Mouse (Mus musculus) brain, embryonic 14.5 days (tissue): Measurements from ENCODE around the gene Nfkbib. TPM values are rescaled to one million over a fixed set of nuclear protein-coding genes. Genes with fewer than 3 reads are reported as not detected.

Source experiments
- DNase-seq: peaks from one replicate; pipeline ENCODE4 v3.0.0-alpha.2; 2011; ENCODE audit warnings: low read depth
- CTCF ChIP-seq: fragments of 200-500 bp; IDR thresholded peaks from 2 replicates; pipeline ENCODE4 v1.5.1; 2012; ENCODE audit warnings: inconsistent platforms, mild to moderate bottlenecking, moderate library complexity, borderline replicate concordance; ENCODE audit not compliant: insufficient read depth, insufficient read length; ENCODE audit errors: extremely low read depth
- POLR2A ChIP-seq: fragments of 200-500 bp; IDR thresholded peaks from 2 replicates; pipeline ENCODE4 v1.6.1; 2012; ENCODE audit warnings: mild to moderate bottlenecking, inconsistent platforms, borderline replicate concordance; ENCODE audit not compliant: poor library complexity, insufficient read depth, insufficient read length, severe bottlenecking; ENCODE audit errors: extremely low read depth
- polyA plus RNA-seq: library from polyadenylated mRNA; depleted of rRNA; stranded (reverse); fragments of >200 nt; gene quantifications from 2 replicates; pipeline ENCODE4 v1.2.3, GENCODE M21; 2012; rRNA removed

Nfkbib gene
- polyA plus RNA-seq = 32.7 and 34.7 TPM in 2 replicates

DNA sequence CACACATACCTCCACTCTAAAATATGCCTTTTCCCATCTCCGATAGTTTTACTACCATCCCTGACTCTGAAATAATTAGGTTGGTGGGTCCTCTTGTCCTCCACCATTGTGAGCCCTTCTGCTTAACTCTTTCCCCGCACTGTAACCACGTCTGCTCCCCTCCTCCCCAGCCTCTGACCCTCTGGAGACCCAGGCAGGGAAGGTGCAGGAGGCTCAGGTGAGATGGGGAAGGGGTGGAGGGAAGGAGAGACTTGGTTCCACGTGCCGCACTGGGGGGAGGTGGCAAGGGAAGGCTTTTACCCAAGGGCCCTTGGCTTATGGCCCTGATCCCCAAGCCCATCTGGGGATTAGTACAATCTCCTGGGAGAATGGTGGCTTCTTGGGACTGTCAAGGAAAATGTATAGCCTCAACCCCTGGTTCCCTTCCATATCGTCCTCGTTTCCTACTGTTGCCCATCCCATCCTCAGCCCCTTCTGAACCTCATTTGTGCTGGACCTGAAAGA, at the start of gene Nfkbib:
TSS of gene Nfkbib (minus strand) at position 51 of the 504 bp plus-strand sequence.
- no peak for DNase-seq

DNA sequence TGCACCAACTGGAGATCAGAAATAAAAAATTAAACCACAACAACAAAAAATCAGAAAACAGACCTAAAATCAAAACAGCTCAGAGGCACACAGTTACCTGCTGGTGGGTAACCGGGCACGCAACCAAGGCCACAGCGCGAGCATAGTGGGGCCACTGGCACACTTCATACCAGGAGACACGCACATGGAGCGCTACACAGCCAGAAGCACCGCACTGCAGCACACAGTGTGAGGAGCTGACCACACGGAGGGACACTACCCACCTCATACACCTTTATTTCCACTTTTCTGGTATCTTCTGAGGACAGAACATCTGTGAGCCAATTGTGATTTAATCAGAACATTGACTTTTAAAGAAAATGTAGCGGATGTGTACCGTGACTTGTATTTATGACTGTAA, 49.6 kb upstream of the Nfkbib start:
- TF ChIP-seq POLR2A (no peak), CTCF (no peak)
- no peak for DNase-seq

More for the DNA sequence above, at the start of gene Nfkbib:
- no peak for TF ChIP-seq POLR2A
- TF ChIP-seq CTCF = no peak

DNA sequence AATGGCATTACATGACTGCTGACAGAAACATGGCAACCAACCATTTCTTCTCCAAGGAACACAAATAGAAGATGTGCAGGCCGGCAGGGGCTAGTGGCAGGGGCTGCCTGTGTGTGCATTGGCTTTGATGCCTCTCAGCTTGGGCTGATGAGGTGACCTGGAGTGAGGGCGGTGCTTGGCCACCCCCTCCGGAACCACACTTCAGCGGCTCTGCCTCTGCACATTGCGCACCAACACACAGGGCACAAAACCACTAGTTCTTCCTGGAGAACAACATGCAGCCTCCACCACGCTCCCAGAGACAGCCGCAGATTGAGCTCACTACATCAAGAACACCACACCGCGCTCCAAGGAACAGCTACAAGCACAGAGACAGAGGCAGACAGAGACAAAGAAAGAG, 48.9 kb upstream of the Nfkbib start:
- no peak for DNase-seq
- TF ChIP-seq CTCF = no peak
- no peak for TF ChIP-seq POLR2A

DNA sequence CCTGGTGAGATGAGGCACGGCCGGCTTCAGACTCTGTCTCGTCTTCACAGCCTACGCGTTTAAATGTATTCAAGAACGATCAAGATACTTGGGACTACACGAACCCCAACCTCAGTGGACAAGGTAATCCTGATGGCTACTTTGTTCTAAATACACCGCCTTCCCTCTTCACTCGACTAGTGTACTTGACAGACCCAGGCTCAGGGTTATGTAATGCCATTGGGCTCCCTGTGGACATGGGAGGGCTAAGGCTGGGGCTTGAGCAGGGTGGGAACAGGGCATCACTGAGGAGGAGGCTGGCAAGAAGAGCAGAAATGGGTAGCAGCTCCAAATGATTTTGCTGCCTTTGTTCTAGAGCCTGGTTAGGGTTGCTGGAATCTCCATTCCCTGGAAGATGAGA, 47.9 kb upstream of the Nfkbib start:
- no peak for TF ChIP-seq CTCF
- TF ChIP-seq POLR2A = no peak
- no peak for DNase-seq

DNA sequence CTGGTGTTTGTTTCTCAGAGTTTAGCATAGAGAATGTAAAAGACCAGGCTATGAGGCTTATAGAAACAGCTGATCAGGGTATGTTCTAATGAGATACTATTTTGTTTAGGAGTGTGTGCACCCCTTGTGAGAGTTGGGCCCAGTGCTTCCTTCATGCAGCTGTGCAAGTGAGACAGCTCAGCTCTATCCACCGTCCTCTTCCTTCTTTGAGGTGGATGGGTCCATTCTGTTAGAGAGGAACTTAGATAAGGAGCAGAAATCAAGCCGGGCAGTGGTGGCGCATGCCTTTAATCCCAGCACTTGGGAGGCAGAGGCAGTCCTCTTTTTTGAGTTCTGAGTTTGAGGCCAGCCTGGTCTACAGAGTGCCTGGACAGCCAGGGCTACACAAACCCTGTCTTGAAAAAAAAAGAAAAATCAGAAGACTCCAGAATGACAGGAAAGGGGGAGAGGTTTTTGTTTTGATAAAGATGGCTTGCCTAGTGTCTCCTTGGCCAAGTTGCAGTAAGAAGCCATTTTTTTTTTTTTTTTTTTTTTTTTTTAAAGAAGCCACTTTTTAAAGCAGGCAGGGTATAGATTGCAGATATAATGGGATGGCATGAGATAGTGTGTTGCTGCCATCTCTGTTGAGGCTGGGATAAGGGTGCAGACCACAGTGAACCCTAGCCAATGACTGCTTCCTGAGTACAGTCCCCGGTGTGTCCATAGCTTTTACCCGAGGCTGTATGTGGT, 47.2 kb upstream of the Nfkbib start:
- no peak for DNase-seq
- no peak for TF ChIP-seq POLR2A
- TF ChIP-seq CTCF = no peak

DNA sequence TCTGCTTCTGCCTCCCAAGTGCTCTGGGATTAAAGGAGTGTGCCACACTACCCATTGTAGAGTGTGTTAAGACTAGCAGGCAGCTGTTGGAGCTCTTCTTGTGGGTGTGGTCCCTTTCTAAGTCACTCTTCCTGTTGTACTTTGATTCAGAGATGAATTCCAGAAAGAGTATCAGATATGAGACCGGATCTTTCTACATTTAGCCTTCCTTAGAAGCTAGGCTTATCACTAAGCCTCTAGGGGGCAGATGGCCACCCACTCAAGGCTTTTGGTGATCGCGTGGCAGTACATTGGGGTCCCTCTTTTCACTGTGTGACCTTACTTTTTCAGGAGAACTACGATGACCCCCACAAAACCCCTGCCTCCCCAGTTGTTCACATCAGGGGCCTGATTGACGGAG, 45.6 kb upstream of the Nfkbib start:
- DNase-seq = no peak
- TF ChIP-seq POLR2A (no peak), CTCF (no peak)

DNA sequence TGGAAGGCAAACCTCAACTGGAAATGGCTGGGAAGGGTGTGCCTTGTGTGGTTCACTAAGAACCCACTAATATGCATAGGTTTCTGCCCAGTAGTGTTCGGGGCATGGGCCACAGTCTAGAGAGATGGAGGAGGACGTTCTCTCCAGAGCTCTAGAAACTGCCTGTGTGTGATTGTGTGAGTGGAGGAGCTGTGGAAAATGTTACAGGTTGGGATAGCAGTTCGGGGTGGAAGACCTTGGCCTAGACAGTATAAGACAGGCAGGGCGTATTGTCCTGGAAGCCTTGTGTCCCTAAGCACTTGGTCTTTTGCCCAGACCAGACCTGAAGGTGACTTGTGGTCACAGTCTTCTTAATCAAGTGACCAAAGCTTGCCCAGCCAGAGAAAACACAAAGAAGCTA, 45.1 kb upstream of the Nfkbib start:
- DNase-seq = no peak

DNA sequence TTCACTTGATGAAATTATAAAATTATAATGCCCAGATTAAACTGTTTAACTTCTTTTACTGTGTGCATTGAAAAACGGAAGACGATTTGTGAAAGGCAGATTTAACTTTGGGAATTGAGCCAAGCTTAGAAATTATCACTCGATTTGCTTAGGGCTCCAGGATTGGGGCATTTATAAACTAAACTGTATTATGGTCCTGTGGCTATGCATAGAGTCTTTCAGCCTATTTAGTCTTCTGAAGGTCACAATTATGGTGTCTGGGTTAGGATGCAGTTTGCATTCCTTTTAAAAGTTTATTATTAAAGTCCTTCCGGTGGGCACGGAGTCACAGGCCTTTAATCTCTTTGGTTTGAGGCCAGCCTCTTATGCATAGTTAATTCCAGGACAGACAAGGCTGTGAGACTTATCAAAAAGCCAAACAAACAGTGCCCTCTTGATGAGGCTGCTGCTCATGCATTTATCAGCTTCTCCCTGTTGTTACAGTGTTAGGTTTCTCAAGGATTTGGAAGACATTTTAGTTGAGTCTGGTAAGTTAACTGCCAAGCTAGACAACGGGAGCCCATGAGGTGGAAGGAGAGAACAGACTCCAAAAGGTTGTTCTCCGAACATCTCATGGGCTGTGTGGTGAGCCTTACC, 44.4 kb upstream of the Nfkbib start:
- TF ChIP-seq POLR2A = no peak
- no peak for TF ChIP-seq CTCF
- no peak for DNase-seq

More for the DNA sequence above, 45.1 kb upstream of the Nfkbib start:
- TF ChIP-seq POLR2A (no peak), CTCF (no peak)

DNA sequence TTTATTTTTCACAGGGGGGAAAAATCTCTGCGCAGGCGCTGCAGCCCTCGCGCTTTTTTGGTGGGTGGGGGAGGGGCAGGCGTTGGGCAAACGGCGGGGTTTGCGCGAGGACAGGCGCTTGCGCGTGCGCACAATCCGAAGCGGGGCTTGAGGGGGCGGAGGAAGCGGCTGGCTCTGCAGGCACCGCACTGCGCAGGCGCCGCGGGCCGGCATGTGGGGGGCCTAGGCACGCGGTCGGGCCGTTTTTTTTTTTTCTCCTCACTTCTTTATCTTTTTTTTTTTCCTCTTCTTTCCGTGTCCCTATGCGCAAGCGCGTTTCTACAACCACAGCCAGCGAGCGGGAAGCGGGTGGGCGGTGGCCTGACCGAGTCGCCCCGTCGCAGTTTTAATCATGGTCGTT, 43.9 kb upstream of the Nfkbib start:
- TF ChIP-seq CTCF = no peak
- no peak for TF ChIP-seq POLR2A
- DNase-seq = peak; percentile 99

DNA sequence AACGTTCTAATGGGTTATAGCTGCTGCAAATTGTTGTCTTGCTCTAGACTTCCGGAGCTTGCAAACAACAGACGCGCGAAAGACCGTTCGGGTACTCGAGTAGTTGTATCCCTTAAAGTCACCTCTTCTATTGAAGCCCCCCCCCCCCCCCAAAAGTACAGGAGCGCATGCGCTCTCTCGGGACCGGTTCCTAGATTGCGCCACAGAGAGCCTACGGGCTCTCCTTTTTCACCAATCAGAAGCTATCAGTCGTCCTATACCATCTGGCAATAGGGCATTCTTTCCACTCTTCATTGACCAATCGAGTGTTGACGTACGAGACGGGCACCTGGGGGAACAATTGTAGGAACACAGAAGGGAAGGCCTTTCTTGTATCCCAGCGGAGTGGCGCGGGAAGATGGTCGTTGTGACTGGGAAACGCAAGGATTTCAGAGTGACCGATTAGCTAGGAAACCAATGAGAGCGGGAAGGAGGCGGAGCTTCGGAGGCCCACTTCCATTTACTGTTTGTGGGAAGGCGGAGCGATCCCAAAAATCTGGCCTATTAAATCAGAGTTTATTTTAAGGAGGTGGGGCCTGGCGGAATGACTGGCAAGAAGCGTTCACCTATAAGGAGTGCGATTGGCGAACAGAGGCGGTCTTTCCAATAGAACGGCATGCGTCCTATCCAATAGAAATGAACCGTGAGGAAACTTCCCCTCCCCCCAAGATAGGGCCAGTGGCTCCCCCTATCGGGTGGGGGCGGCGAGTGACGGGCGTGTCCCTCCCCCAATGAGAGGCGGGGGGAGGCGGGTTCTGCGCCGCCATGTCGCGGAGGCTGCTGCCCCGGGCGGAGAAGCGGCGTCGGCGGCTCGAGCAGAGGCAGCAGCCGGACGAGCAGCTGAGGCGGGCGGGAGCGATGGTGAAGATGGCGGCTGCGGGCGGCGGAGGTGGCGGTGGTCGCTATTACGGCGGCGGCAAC, 43.1 kb upstream of the Nfkbib start:
- DNase-seq = peak; percentile 100

More for the DNA sequence above, 43.1 kb upstream of the Nfkbib start:
- TF ChIP-seq POLR2A (peak; percentile 97), CTCF (peak; percentile 40; the same call in 1 of the 2 replicates)
